Mouse (Mus musculus) stomach, embryonic 16.5 days (tissue): ENCODE results near the gene Vapb. TPM values are rescaled to one million over a fixed set of nuclear protein-coding genes. Genes with fewer than 3 reads are reported as not detected.
A peak's percentile ranks its signal among the peaks of the same experiment; 100 is the strongest.

Source experiments
- ATAC-seq: fragments of 200-750 bp; cut with Nextera tagmentation; 2 replicates; pipeline ENCODE4 v1.8.0; 2017; ENCODE audit warnings: moderate number of reproducible peaks, moderate TSS enrichment; ENCODE audit not compliant: insufficient read depth, low FRiP score
- H3K27ac ChIP-seq: fragments of 300-500 bp; sonication (generic); 2 replicates; pipeline ENCODE4 v1.5.1; 2014; ENCODE audit warnings: low read length
- H3K27me3 ChIP-seq: fragments of 300-500 bp; sonication (generic); 2 replicates; pipeline ENCODE4 v1.6.1; 2014; ENCODE audit warnings: low read length, control low read depth, mixed read lengths; ENCODE audit not compliant: control insufficient read depth, insufficient read depth
- H3K36me3 ChIP-seq: fragments of 300-500 bp; sonication (generic); 2 replicates; pipeline ENCODE4 v1.6.1; 2014; ENCODE audit warnings: low read length; ENCODE audit not compliant: control insufficient read depth, insufficient read depth
- H3K4me1 ChIP-seq: fragments of 300-500 bp; sonication (generic); 2 replicates; pipeline ENCODE4 v1.6.1; 2014; ENCODE audit warnings: low read length, control low read depth, mixed read lengths; ENCODE audit not compliant: control insufficient read depth, insufficient read depth
- H3K4me2 ChIP-seq: fragments of 300-500 bp; sonication (generic); 2 replicates; pipeline ENCODE4 v1.6.1; 2014; ENCODE audit warnings: low read depth, low read length, mixed read lengths
- H3K4me3 ChIP-seq: fragments of 300-500 bp; sonication (generic); replicated peaks from 2 replicates; pipeline ENCODE4 v1.5.1; 2014; ENCODE audit warnings: mild to moderate bottlenecking, low read length
- H3K9ac ChIP-seq: fragments of 300-500 bp; sonication (generic); 2 replicates; pipeline ENCODE4 v1.6.1; 2014; ENCODE audit warnings: low read length
- H3K9me3 ChIP-seq: fragments of 300-500 bp; sonication (generic); replicated peaks from 2 replicates; pipeline ENCODE4 v1.6.1; 2016; ENCODE audit warnings: low read length, control low read depth; ENCODE audit not compliant: control insufficient read depth
- WGBS: fragments of 180-500 bp; shearing (Covaris S2); extraction: QIAGEN DNeasy Blood & Tissue Kit; methylation state at CpG from one replicate; pipeline ENCODE4 v1.1.7; 2014; 5-methylcytosine and 5-hydroxymethylcytosine counted together
- polyA plus RNA-seq: library from polyadenylated mRNA; unstranded; fragments of >200 nt; fragmentation: Nextera tagmentation; extraction: Ambion mirVana; gene quantifications from 2 replicates; pipeline ENCODE4 v1.2.1, GENCODE M21; 2015

Vapb gene
- polyA plus RNA-seq, 1 experiment from 2014 or later = 20.7 TPM

DNA sequence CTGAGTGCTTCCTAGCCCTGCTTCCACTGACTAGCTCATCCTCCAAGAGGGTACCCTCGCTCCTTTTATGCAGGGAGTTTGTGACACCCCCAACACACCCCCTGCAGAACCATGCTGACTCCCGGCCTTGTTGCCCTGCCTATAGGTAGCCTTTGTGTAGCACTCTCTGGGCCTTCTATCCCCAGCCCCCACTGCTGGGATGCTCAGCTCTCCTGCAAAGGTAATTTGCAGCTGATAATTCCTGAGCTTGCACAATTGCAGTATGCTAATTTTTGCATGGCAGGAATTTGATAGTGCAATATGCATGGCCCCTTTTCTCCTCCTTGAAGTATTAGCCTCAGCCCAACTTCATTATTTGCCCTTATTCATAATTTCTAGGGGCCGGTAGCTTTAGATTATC lies 38.2 kb downstream of the Vapb start:
- Histone ChIP-seq H3K27ac (no peak overlapping the region), H3K9ac (no peak overlapping the region), H3K4me3 (no peak overlapping the region), H3K4me2 (no peak overlapping the region), H3K27me3 (no peaks in the 10 kb centered on the region), H3K4me1 (peaks cover 17% of the 10 kb centered on the region), H3K36me3 (peaks cover 9% of the 10 kb centered on the region), H3K9me3 (no peaks in the 10 kb centered on the region)
- ATAC-seq = no peak
- 59% methylated on average over 3 of the region's 3 CpGs for WGBS

DNA sequence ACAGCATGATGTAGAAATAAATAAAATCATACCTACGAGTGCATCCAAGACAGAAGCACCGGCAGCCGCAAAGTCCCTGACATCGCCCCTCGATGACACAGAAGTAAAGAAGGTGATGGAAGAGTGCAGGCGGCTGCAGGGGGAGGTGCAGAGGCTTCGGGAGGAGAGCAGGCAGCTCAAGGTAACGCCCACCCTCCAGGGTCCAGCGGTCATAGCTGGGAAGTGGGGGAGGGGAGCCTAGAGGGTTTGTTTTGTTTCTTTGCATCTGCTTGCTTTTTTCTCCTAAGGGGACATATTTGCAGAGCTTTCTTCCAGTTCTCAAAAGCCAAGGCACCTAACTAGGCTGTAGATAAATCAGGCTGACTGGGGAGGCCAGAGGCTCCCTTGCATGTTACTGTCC lies 38.8 kb downstream of the Vapb start:
- Histone ChIP-seq H3K4me2 (no peak overlapping the region), H3K36me3 (peaks cover 9% of the 10 kb centered on the region), H3K9me3 (no peaks in the 10 kb centered on the region), H3K4me3 (no peak overlapping the region), H3K27ac (no peak overlapping the region), H3K27me3 (no peaks in the 10 kb centered on the region), H3K4me1 (peaks cover 13% of the 10 kb centered on the region), H3K9ac (no peak overlapping the region)
- ATAC-seq = no peak
- 31% methylated on average over 9 of the region's 9 CpGs for WGBS

DNA sequence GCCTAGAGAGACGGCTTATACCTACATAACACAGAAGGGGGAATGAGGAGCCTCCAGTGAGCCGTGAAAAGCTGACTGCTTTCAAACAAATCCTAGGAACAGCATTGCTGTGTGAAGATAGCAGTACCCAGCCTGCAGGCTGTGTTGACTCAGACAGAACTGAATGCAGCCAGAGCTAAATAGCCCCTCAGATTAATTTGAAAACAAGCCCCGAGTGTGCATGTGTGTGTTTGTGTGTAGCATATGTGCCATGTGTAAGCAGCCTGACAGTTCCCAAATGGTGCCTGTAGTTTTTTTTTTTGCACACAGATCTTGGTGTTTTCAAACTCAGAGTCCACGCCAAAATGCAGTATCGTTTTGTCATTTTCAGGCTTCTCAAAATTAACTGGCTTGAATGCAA lies 43.6 kb downstream of the Vapb start:
- WGBS = 62% methylated on average over 5 of the region's 5 CpGs
- no peak for ATAC-seq
- Histone ChIP-seq H3K9ac (no peak overlapping the region), H3K4me1 (peaks cover 6% of the 10 kb centered on the region; the same call in 1 of the 2 replicates), H3K36me3 (peaks cover 9% of the 10 kb centered on the region), H3K27me3 (no peaks in the 10 kb centered on the region), H3K4me3 (no peak overlapping the region), H3K27ac (no peak overlapping the region), H3K9me3 (no peaks in the 10 kb centered on the region), H3K4me2 (no peak overlapping the region)

DNA sequence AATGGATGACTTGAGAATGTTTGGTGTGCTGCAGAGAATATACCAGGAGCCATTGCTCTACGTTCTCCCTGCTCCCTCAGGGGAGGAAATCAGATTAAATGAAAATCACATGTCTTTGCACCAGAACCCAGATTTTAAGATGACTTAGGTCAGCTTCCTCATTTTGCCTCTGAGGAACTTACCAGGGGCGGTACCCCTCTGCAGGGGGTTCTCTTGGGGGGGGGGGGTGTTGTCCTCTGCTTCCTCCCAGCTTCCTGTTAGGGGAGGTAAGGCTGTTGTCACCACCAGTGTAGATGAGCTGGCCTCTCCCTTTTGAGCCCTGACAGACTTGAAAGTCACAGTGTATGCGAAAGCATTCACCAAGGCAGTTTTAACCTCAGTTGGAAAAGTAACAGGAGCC lies 47.1 kb downstream of the Vapb start:
- no peaks in the 10 kb centered on the region; the same call in 1 of the 2 replicates for H3K36me3 ChIP-seq
- 76% methylated on average over 3 of the region's 3 CpGs for WGBS
- H3K9ac ChIP-seq = no peak overlapping the region
- H3K4me2 ChIP-seq = no peak overlapping the region
- no peak for ATAC-seq
- H3K9me3 ChIP-seq = 0 out of 2 replicates have a peak, but pooled peaks cover 2% of the 10 kb centered on the region
- H3K4me3 ChIP-seq = no peak overlapping the region
- no peaks in the 10 kb centered on the region for H3K27me3 ChIP-seq
- no peaks in the 10 kb centered on the region for H3K4me1 ChIP-seq
- no peak overlapping the region for H3K27ac ChIP-seq

DNA sequence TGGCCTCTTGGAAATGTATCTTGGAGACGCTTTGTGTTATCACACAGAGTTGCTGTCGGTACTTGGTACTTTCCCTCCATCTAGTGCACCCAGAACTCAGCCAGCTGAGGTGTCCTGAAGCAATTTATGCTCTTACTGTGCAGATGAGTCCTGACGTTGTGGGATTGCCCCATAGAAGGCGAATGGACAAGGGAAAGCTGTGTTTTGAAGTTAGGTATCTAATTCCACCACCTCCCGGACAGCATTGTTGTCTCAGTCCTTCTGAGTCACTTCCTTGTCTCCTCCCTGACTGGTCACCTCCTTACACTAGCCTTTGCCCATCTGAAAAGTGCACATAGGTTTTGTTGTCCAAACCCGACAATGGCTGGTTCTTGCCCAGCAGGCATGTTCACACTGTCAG lies 47.6 kb downstream of the Vapb start:
- Histone ChIP-seq H3K4me3 (no peak overlapping the region), H3K36me3 (no peaks in the 10 kb centered on the region; the same call in 1 of the 2 replicates), H3K9me3 (0 out of 2 replicates have a peak, but pooled peaks cover 2% of the 10 kb centered on the region), H3K9ac (no peak overlapping the region), H3K27me3 (no peaks in the 10 kb centered on the region), H3K4me1 (peaks cover 4% of the 10 kb centered on the region), H3K4me2 (no peak overlapping the region), H3K27ac (no peak overlapping the region)
- WGBS = 71% methylated on average over 6 of the region's 6 CpGs
- ATAC-seq = no peak

DNA sequence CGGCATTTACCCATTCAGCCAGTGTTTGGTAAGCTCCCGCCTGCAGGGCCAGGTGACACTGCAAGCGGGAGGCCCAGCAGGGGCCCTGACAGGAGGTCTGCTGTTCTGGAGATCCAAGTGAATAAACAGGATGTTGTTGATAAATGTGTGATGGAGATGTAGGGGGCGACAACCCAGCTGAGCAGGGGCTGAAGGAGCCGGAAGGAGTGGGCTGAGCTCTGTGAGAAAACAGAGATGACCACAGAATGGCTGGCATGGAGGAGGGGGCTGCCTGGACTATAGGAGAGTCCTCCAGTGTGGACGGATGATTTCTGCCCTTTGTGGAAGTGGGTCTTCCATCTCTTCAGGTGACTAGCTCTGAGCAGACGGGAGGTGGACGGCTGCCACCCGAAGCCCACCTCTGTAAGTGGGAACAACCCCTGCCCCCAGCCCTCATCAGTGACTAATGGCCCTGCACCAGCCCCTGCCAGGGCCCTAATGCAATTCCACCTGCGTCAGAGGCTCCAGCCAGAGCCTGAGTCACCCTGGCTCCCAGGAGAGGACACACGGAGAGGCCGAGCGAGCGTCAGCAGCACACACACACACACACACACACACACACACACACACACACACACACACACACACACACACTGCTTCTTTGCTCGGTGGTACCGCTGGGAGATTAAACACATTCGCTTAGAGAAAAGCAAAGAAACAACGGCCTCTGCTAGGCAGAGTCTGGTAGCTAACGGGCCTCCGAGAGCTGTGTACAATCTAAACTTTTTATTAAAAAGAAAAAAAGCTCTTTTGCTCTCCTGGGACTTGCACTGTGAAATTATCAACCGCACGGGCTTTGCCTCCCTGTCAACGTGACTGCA lies 52.9 kb downstream of the Vapb start:
- 12% methylated on average over 23 of the region's 23 CpGs for WGBS
- Histone ChIP-seq H3K4me1 (peaks cover 17% of the 10 kb centered on the region), H3K4me3 (no peak overlapping the region), H3K36me3 (no peaks in the 10 kb centered on the region), H3K4me2 (peak overlapping the region; percentile 23; the same call in 1 of the 2 replicates), H3K27me3 (no peaks in the 10 kb centered on the region), H3K27ac (peak overlapping the region; percentile 48; the same call in 1 of the 2 replicates), H3K9ac (peak overlapping the region; percentile 17; the same call in 1 of the 2 replicates), H3K9me3 (0 out of 2 replicates have a peak, but pooled peaks cover 2% of the 10 kb centered on the region)
- ATAC-seq = peak; percentile 81; the same call in 1 of the 2 replicates

DNA sequence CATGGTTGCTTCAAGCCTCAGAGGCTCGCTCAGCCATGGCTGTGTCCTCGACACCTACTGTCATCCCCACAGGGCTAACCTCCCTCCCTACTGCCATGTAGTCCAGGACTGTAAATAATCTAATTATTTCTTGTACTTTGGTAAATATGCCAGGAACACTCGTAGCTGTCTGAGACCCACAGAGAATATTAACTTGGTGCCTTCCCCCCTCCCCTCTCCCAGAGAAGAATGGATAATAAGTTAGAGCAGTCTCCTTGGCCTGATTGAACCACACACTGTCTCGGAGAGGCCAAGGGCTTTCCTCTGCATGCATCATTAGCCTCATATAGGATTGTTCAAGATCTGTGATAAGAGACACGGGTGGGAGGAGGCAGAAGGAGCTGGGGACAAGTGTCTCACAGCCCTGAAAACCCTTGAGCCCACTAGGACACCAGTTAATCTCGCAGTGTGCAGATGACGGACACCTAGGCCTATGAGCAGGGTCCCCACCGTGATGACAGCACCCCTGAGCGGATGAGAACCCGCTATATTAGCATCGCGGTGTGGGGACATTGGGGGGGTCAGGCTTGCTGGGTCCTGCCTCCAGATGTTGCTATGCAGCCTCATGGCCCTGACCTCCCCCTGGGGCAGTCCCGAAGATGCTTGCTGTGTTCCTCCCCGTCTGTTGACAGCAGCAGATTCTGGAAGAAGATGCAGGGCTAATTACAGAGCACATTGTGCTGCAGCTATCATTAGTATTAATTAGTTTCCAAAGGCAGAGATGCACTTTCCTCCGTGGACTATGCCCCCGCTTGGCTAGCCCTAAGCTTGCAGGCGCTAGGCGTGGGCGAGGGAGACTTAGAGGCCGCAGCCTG lies 54.8 kb downstream of the Vapb start:
- Histone ChIP-seq H3K9ac (no peak overlapping the region), H3K36me3 (no peaks in the 10 kb centered on the region), H3K27ac (no peak overlapping the region), H3K4me3 (no peak overlapping the region), H3K4me2 (no peak overlapping the region), H3K27me3 (no peaks in the 10 kb centered on the region), H3K9me3 (0 out of 2 replicates have a peak, but pooled peaks cover 2% of the 10 kb centered on the region), H3K4me1 (peaks cover 19% of the 10 kb centered on the region)
- ATAC-seq = no peak
- WGBS = 79% methylated on average over 20 of the region's 20 CpGs

DNA sequence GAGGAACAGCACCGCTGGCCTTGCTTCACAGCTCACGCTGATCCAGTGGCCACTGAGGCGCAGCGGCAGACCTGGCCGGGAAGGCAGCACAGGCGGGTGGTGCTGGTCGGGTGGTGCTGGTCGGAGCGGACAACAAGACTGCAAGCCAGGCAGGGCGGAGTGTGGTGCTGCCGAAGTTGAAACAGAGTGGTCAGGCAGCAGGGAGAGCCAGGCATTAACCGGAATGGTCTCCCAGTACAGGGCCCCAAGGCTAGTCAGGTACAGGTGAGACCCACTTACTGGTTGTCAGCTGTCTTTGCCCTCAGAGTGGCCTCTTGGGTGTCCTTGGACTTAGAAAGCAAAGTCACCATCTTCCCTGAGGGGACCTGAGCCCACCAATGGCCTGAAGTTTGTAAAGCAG lies 56.7 kb downstream of the Vapb start:
- no peaks in the 10 kb centered on the region for H3K36me3 ChIP-seq
- H3K4me2 ChIP-seq = no peak overlapping the region
- no peak for ATAC-seq
- H3K4me3 ChIP-seq = no peak overlapping the region
- H3K9me3 ChIP-seq = no peaks in the 10 kb centered on the region
- peaks cover 19% of the 10 kb centered on the region for H3K4me1 ChIP-seq
- H3K27ac ChIP-seq = no peak overlapping the region
- H3K9ac ChIP-seq = no peak overlapping the region
- 89% methylated on average over 12 of the region's 12 CpGs for WGBS
- H3K27me3 ChIP-seq = no peaks in the 10 kb centered on the region
